Mouse (Mus musculus): ENCODE measurements at regions not wholly inside any gene's neighbourhood (a gene's known extent, or its start where the extent isn't known, plus 50 kb on each side); places are given as distances from the start of the nearest gene placed in this dataset.

DNA sequence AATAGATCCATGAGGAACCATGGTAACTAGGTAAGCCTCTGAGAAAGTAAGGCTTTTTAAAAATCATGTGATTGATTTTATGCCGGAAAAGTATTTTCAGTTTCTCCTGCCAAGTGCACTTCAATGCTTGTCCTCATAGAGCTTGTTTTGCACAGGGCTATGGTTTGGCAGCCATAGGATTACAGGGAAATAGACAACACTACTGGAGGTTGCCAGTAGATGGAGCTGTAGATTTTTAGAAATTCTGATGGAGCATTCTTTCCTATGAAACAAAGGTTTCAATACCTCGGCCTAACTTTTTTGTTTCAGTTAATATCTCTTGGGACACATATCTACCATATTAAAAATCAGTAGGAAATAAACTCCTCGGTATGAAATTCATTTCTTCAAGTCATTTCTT, 210.8 kb upstream of the Fermt1 start:
- no peak for TF ChIP-seq POLR2A (IDR thresholded peaks at IDR 0.05; ENCODE audit: extremely low read depth, insufficient read depth, low read length)
- no peak for TF ChIP-seq CTCF (IDR thresholded peaks at IDR 0.05; ENCODE audit: extremely low read depth, insufficient read depth, low read length)
